16 mouse cellular contexts compared by ENCODE assay signal in the genomic region with DNA sequence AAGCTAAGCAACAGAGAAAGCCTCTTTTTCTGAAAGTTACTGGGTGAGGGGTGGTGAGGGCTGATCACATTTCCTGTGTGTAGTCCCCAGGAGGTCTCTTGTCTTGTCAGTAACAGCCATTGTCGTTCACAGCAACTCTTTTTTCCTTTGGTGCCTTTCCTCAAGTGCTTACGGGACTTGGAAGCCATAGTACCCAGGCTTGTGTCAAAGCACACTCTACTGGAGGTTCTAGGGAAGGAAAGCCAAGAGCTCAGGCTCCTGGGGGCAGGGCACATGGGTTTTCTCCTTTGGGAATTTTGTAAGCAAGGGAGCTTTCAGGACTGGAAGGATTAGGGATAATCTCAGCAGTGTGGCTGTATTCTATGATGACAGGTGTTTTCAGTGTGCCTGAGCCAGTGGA.
"Had no signal": no experiment of that assay in that cellular context is flagged by ENCODE, and none has a peak within 500 bp of the region (broad histone marks: within the 10 kb centered on the region; RNA-seq: fewer than 3 reads in every experiment).

No protein-coding gene starts in this region.

- DNase-seq: liver, postnatal 0 days; lung, adult 2 months; lung, postnatal 14 days; lung, postnatal 36 days; right cerebral cortex, postnatal 14 days; thymus, adult 18-20 months; thymus, postnatal 14 days; thymus, postnatal 36 days had no signal

- H3K27ac ChIP-seq: lung, embryonic 15.5 days; macrophage; midbrain, embryonic 13.5 days; neural tube, embryonic 12.5 days; stomach, embryonic 15.5 days had no signal

- H3K9ac ChIP-seq: liver, postnatal 0 days; lung, embryonic 15.5 days; midbrain, embryonic 13.5 days; neural tube, embryonic 12.5 days; stomach, embryonic 15.5 days had no signal

- H3K27me3 ChIP-seq: lung, embryonic 15.5 days; megakaryocyte, embryonic 14.5 days; midbrain, embryonic 13.5 days; neural tube, embryonic 12.5 days; stomach, embryonic 15.5 days had no signal

- H3K9me3 ChIP-seq: lung, embryonic 15.5 days; stomach, embryonic 15.5 days had no signal

- H3K36me3 ChIP-seq: lung, embryonic 15.5 days; midbrain, embryonic 13.5 days; neural tube, embryonic 12.5 days; stomach, embryonic 15.5 days had no signal

- ATAC-seq: liver, postnatal 0 days; lung, postnatal 0 days; midbrain, embryonic 13.5 days had no signal

- H3K4me1 ChIP-seq: lung, embryonic 15.5 days; megakaryocyte, embryonic 14.5 days; stomach, embryonic 15.5 days had no signal

- H3K4me2 ChIP-seq: lung, embryonic 15.5 days; midbrain, embryonic 11.5 days; midbrain, embryonic 13.5 days; neural tube, embryonic 12.5 days; stomach, embryonic 15.5 days had no signal

- H3K4me3 ChIP-seq: lung, embryonic 15.5 days; megakaryocyte, embryonic 14.5 days; midbrain, embryonic 13.5 days; neural tube, embryonic 12.5 days; stomach, embryonic 15.5 days had no signal
